Mouse (Mus musculus) liver, adult 2 months (tissue): ENCODE results near the gene Zdhhc17.

Source experiments
- CTCF ChIP-seq: fragments of 200-500 bp; IDR thresholded peaks from 2 replicates; pipeline ENCODE4 v1.5.1; 2011; ENCODE audit warnings: low read depth, low read length, control low read depth
- POLR2A ChIP-seq: fragments of 200-500 bp; IDR thresholded peaks from 2 replicates; pipeline ENCODE4 v1.6.1; 2011; ENCODE audit warnings: low read length, control low read depth; ENCODE audit not compliant: insufficient read depth; ENCODE audit errors: extremely low read depth

- TF ChIP-seq POLR2A, result no peak
- TF ChIP-seq CTCF, result no peak
Observed at GRCm38 (mm10) chr10:110959781-110960180, 50.2 kb downstream of the Zdhhc17 start.
